Mouse (Mus musculus) neural tube, embryonic 14.5 days (tissue): ENCODE measurements around the gene Gm8439. TPM values are rescaled to one million over a fixed set of nuclear protein-coding genes. Genes with fewer than 3 reads are reported as not detected.

Source experiments
- ATAC-seq: fragments of 200-750 bp; cut with Nextera tagmentation; 2 replicates; pipeline ENCODE4 v1.8.0; 2017; ENCODE audit warnings: low read depth, mild to moderate bottlenecking, moderate TSS enrichment, moderate library complexity
- H3K27ac ChIP-seq: fragments of 300-500 bp; sonication (generic); 2 replicates; pipeline ENCODE4 v1.5.1; 2014; ENCODE audit warnings: low read depth, mild to moderate bottlenecking, control low read depth, low read length, moderate library complexity, mixed read lengths
- H3K27me3 ChIP-seq: fragments of 300-500 bp; sonication (generic); 2 replicates; pipeline ENCODE4 v1.6.1; 2014; ENCODE audit warnings: low read length; ENCODE audit not compliant: control insufficient read depth, insufficient read depth
- H3K36me3 ChIP-seq: fragments of 300-500 bp; sonication (generic); 2 replicates; pipeline ENCODE4 v1.6.1; 2014; ENCODE audit warnings: low read length, mixed read lengths; ENCODE audit not compliant: control insufficient read depth, insufficient read depth
- H3K4me1 ChIP-seq: fragments of 300-500 bp; sonication (generic); 2 replicates; pipeline ENCODE4 v1.6.1; 2014; ENCODE audit warnings: low read length; ENCODE audit not compliant: control insufficient read depth, insufficient read depth
- H3K4me2 ChIP-seq: fragments of 300-500 bp; sonication (generic); 2 replicates; pipeline ENCODE4 v1.6.1; 2014; ENCODE audit warnings: mild to moderate bottlenecking, low read depth, low read length, control low read depth
- H3K4me3 ChIP-seq: fragments of 300-500 bp; sonication (generic); 2 replicates; pipeline ENCODE4 v1.5.1; 2014; ENCODE audit warnings: low read depth, low read length, control low read depth, mixed read lengths
- H3K9ac ChIP-seq: fragments of 300-500 bp; sonication (generic); replicated peaks from 2 replicates; pipeline ENCODE4 v1.6.1; 2014; ENCODE audit warnings: low read depth, mild to moderate bottlenecking, control low read depth, low read length, mixed read lengths
- H3K9me3 ChIP-seq: fragments of 300-500 bp; sonication (generic); 2 replicates; pipeline ENCODE4 v1.6.1; 2016; ENCODE audit warnings: low read length; ENCODE audit not compliant: control insufficient read depth
- WGBS: fragments of 180-500 bp; shearing (Covaris S2); extraction: QIAGEN DNeasy Blood & Tissue Kit; methylation state at CpG from one replicate; pipeline ENCODE4 v1.1.7; 2014; 5-methylcytosine and 5-hydroxymethylcytosine counted together
- polyA plus RNA-seq: library from polyadenylated mRNA; unstranded; fragments of >200 nt; fragmentation: Nextera tagmentation; extraction: Ambion mirVana; gene quantifications from 2 replicates; pipeline ENCODE4 v1.2.1, GENCODE M21; 2014

Gm8439 gene
- polyA plus RNA-seq, 1 experiment from 2014 or later = not detected

- Histone ChIP-seq H3K27ac (no peak overlapping the region), H3K4me1 (no peaks in the 10 kb centered on the region), H3K9ac (no peak overlapping the region), H3K4me3 (no peak overlapping the region), H3K9me3 (no peaks in the 10 kb centered on the region), H3K27me3 (no peaks in the 10 kb centered on the region), H3K36me3 (no peaks in the 10 kb centered on the region), H3K4me2 (no peak overlapping the region)
- WGBS = 92% methylated on average over 1 of the region's 1 CpGs
- no peak for ATAC-seq
Measured at GRCm38 (mm10) chr4:120601774-120602173, 13.2 kb downstream of the Gm8439 start.

- H3K4me1 ChIP-seq = no peaks in the 10 kb centered on the region
Measured at GRCm38 (mm10) chr4:120602669-120603068, 14.1 kb downstream of the Gm8439 start.

GRCm38 (mm10) chr4:120606941-120607340 lies 18.4 kb downstream of the Gm8439 start:
- no peak overlapping the region for H3K4me3 ChIP-seq
- no peaks in the 10 kb centered on the region for H3K4me1 ChIP-seq
- H3K4me2 ChIP-seq = no peak overlapping the region
- H3K27me3 ChIP-seq = no peaks in the 10 kb centered on the region
- H3K36me3 ChIP-seq = no peaks in the 10 kb centered on the region
- no peak overlapping the region for H3K27ac ChIP-seq
- ATAC-seq = peak; percentile 44; the same call in 1 of the 2 replicates
- no peak overlapping the region for H3K9ac ChIP-seq
- H3K9me3 ChIP-seq = no peaks in the 10 kb centered on the region
- 7% methylated on average over 3 of the region's 3 CpGs for WGBS

More at GRCm38 (mm10) chr4:120602669-120603068, 14.1 kb downstream of the Gm8439 start:
- Histone ChIP-seq H3K9ac (no peak overlapping the region), H3K36me3 (no peaks in the 10 kb centered on the region), H3K27me3 (no peaks in the 10 kb centered on the region), H3K9me3 (no peaks in the 10 kb centered on the region), H3K4me3 (no peak overlapping the region), H3K27ac (no peak overlapping the region), H3K4me2 (no peak overlapping the region)
- ATAC-seq = no peak
- WGBS = 83% methylated on average over 3 of the region's 3 CpGs

GRCm38 (mm10) chr4:120611005-120611404 lies 22.5 kb downstream of the Gm8439 start:
- WGBS = 79% methylated on average over 3 of the region's 3 CpGs
- Histone ChIP-seq H3K4me1 (no peaks in the 10 kb centered on the region), H3K4me2 (no peak overlapping the region), H3K9ac (no peak overlapping the region), H3K36me3 (no peaks in the 10 kb centered on the region), H3K9me3 (no peaks in the 10 kb centered on the region), H3K27me3 (no peaks in the 10 kb centered on the region), H3K4me3 (no peak overlapping the region), H3K27ac (no peak overlapping the region)
- ATAC-seq = no peak

- no peak overlapping the region for H3K4me3 ChIP-seq
- H3K4me2 ChIP-seq = no peak overlapping the region
- H3K9ac ChIP-seq = no peak overlapping the region
- ATAC-seq = peak; percentile 24; the same call in 1 of the 2 replicates
- no peaks in the 10 kb centered on the region for H3K27me3 ChIP-seq
- H3K9me3 ChIP-seq = no peaks in the 10 kb centered on the region
- no peak overlapping the region for H3K27ac ChIP-seq
- H3K4me1 ChIP-seq = no peaks in the 10 kb centered on the region
- 27% methylated on average over 9 of the region's 9 CpGs for WGBS
- no peaks in the 10 kb centered on the region for H3K36me3 ChIP-seq
Measured at GRCm38 (mm10) chr4:120612304-120613080, 23.9 kb downstream of the Gm8439 start.

- H3K4me3 ChIP-seq = no peak overlapping the region
- ATAC-seq = no peak
- WGBS = 65% methylated on average over 8 of the region's 8 CpGs
- no peaks in the 10 kb centered on the region for H3K27me3 ChIP-seq
- H3K4me2 ChIP-seq = no peak overlapping the region
- no peaks in the 10 kb centered on the region for H3K9me3 ChIP-seq
- H3K4me1 ChIP-seq = no peaks in the 10 kb centered on the region
- no peak overlapping the region for H3K9ac ChIP-seq
- H3K36me3 ChIP-seq = no peaks in the 10 kb centered on the region
- H3K27ac ChIP-seq = no peak overlapping the region
Measured at GRCm38 (mm10) chr4:120613691-120614329, 25.3 kb downstream of the Gm8439 start.

- Histone ChIP-seq H3K9ac (no peak overlapping the region), H3K27me3 (no peaks in the 10 kb centered on the region), H3K4me3 (no peak overlapping the region), H3K4me2 (no peak overlapping the region), H3K4me1 (no peaks in the 10 kb centered on the region), H3K36me3 (no peaks in the 10 kb centered on the region), H3K27ac (no peak overlapping the region), H3K9me3 (no peaks in the 10 kb centered on the region)
- ATAC-seq = no peak
- WGBS = 81% methylated on average over 9 of the region's 9 CpGs
Measured at GRCm38 (mm10) chr4:120614644-120615043, 26.1 kb downstream of the Gm8439 start.

GRCm38 (mm10) chr4:120615528-120616081 lies 27.1 kb downstream of the Gm8439 start:
- H3K36me3 ChIP-seq = no peaks in the 10 kb centered on the region
- H3K4me1 ChIP-seq = no peaks in the 10 kb centered on the region
- no peak overlapping the region for H3K27ac ChIP-seq
- H3K4me3 ChIP-seq = no peak overlapping the region
- no peak overlapping the region for H3K4me2 ChIP-seq
- no peak overlapping the region for H3K9ac ChIP-seq
- no peak for ATAC-seq
- 28% methylated on average over 10 of the region's 10 CpGs for WGBS
- H3K27me3 ChIP-seq = no peaks in the 10 kb centered on the region
- H3K9me3 ChIP-seq = no peaks in the 10 kb centered on the region
